Comparison of ENCODE assay signal across 31 mouse cellular contexts in the genomic region with DNA sequence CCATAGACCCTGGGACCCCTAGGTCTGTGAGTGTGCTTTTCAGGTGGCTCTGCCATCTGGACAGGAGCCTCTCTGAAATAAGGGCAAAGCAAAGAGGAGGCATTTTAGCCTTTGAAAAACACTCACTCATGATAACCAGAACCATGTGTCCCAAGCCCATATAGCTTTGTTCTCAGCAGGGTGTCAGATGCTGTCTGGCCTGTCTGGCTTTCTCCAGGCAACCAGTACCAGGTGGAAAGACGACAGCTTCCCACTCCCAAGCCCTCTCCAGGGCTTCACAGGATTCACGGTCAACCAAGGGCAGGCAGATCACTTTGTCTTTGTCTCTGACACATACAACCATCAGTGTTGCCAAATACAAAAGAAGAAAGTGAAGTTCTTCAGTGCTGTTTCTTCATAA.
DNase-seq lines count a peak whose midpoint lies in the region; ATAC-seq lines count a peak whose summit lies in the region.
"Had no signal": no experiment of that assay in that cellular context is flagged by ENCODE, and none has a peak within 500 bp of the region (broad histone marks: within the 10 kb centered on the region; RNA-seq: fewer than 3 reads in every experiment).

No protein-coding gene starts in this region.

- no peak overlapping the region for H3K4me3 ChIP-seq in midbrain, embryonic 10.5 days
- no peak overlapping the region for H3K4me3 ChIP-seq in midbrain, embryonic 13.5 days (replicated peaks)
- H3K4me3 ChIP-seq in embryonic facial prominence, embryonic 11.5 days (ENCODE audit: low read depth, low read length): no peak overlapping the region
- no peak overlapping the region for H3K4me3 ChIP-seq in kidney, embryonic 15.5 days (replicated peaks)
- H3K4me3 ChIP-seq: forebrain, embryonic 12.5 days; heart, embryonic 10.5 days; heart, embryonic 15.5 days; intestine, embryonic 15.5 days; limb, embryonic 12.5 days; liver, embryonic 15.5 days; lung, embryonic 15.5 days; midbrain, embryonic 15.5 days; neural tube, embryonic 12.5 days; stomach, embryonic 15.5 days had no signal

- no peaks in the 10 kb centered on the region for H3K9me3 ChIP-seq in midbrain, embryonic 10.5 days (replicated peaks)
- H3K9me3 ChIP-seq in midbrain, embryonic 13.5 days: no peaks in the 10 kb centered on the region
- no peaks in the 10 kb centered on the region for H3K9me3 ChIP-seq in embryonic facial prominence, embryonic 11.5 days (replicated peaks; ENCODE audit: control insufficient read depth, low read length)
- H3K9me3 ChIP-seq in kidney, embryonic 15.5 days (replicated peaks): no peaks in the 10 kb centered on the region
- H3K9me3 ChIP-seq: forebrain, embryonic 12.5 days; heart, embryonic 10.5 days; heart, embryonic 15.5 days; intestine, embryonic 15.5 days; limb, embryonic 12.5 days; liver, embryonic 15.5 days; lung, embryonic 15.5 days; midbrain, embryonic 15.5 days; neural tube, embryonic 12.5 days; stomach, embryonic 15.5 days had no signal

- WGBS in midbrain, embryonic 10.5 days: 55% methylated on average over 2 of the region's 2 CpGs
- WGBS in midbrain, embryonic 13.5 days: 72% methylated on average over 2 of the region's 2 CpGs
- 29% methylated on average over 2 of the region's 2 CpGs for WGBS in embryonic facial prominence, embryonic 11.5 days
- WGBS in kidney, embryonic 15.5 days: 58% methylated on average over 2 of the region's 2 CpGs

- H3K36me3 ChIP-seq in midbrain, embryonic 10.5 days: no peaks in the 10 kb centered on the region
- no peaks in the 10 kb centered on the region for H3K36me3 ChIP-seq in midbrain, embryonic 13.5 days
- H3K36me3 ChIP-seq in embryonic facial prominence, embryonic 11.5 days (replicated peaks; ENCODE audit: control insufficient read depth, insufficient read depth, low read depth, low read length): no peaks in the 10 kb centered on the region
- no peaks in the 10 kb centered on the region for H3K36me3 ChIP-seq in kidney, embryonic 15.5 days
- H3K36me3 ChIP-seq: forebrain, embryonic 12.5 days; heart, embryonic 10.5 days; heart, embryonic 15.5 days; intestine, embryonic 15.5 days; limb, embryonic 12.5 days; liver, embryonic 15.5 days; lung, embryonic 15.5 days; midbrain, embryonic 15.5 days; neural tube, embryonic 12.5 days; stomach, embryonic 15.5 days had no signal

- DNase-seq in midbrain, embryonic 10.5 days (ENCODE audit: low spot score): peak; percentile 14
- peak; percentile 64 for DNase-seq in embryo, embryonic 10.5 days (ENCODE audit: low spot score)
- peak; percentile 55 for DNase-seq in embryonic facial prominence, embryonic 11.5 days (ENCODE audit: low spot score)
- DNase-seq in mesoderm, embryonic 11.5 days (ENCODE audit: low read depth, low spot score): peak; percentile 72
- no peak for DNase-seq in spleen, postnatal 10 days (ENCODE audit: low spot score in 2 of 2)
- DNase-seq: adrenal gland, adult 8-10 months; cerebellum, adult 11 months; cerebellum, adult 9-10 months; forebrain, postnatal 0 days; gastrocnemius, postnatal 14 days; heart, postnatal 36 days; kidney, adult 8-10 months; kidney, postnatal 10 days; layer of hippocampus, adult 9-11 months; right cerebral cortex, postnatal 14 days had no signal

- H3K9ac ChIP-seq in midbrain, embryonic 13.5 days (replicated peaks): no peak overlapping the region
- no peak overlapping the region for H3K9ac ChIP-seq in embryonic facial prominence, embryonic 11.5 days (replicated peaks; ENCODE audit: low read length)
- H3K9ac ChIP-seq in kidney, embryonic 15.5 days: no peak overlapping the region
- H3K9ac ChIP-seq: forebrain, embryonic 12.5 days; forebrain, postnatal 0 days; heart, embryonic 15.5 days; intestine, embryonic 15.5 days; limb, embryonic 12.5 days; liver, embryonic 15.5 days; lung, embryonic 15.5 days; midbrain, embryonic 15.5 days; neural tube, embryonic 12.5 days; stomach, embryonic 15.5 days had no signal

- ATAC-seq in midbrain, embryonic 13.5 days: no peak
- no peak for ATAC-seq in embryonic facial prominence, embryonic 11.5 days (replicated peaks; ENCODE audit: insufficient number of reproducible peaks, low FRiP score, low TSS enrichment, low read depth)
- ATAC-seq in megakaryocyte, adult 5-6 weeks (ENCODE audit: poor library complexity, severe bottlenecking): no peak
- ATAC-seq in kidney, embryonic 15.5 days (replicated peaks; ENCODE audit: low FRiP score): no peak
- ATAC-seq: activated CD4-positive, CD25-positive, alpha-beta regulatory T cell, adult 4 months; CD4-positive, CD25-positive, alpha-beta regulatory T cell, adult 4 months; forebrain, postnatal 0 days; hindbrain, embryonic 16.5 days; intestine, embryonic 15.5 days; midbrain, embryonic 15.5 days had no signal

- H3K4me1 ChIP-seq in midbrain, embryonic 10.5 days: no peaks in the 10 kb centered on the region
- no peaks in the 10 kb centered on the region for H3K4me1 ChIP-seq in midbrain, embryonic 13.5 days (replicated peaks)
- H3K4me1 ChIP-seq in embryonic facial prominence, embryonic 11.5 days (ENCODE audit: control insufficient read depth, insufficient read depth, low read length): no peaks in the 10 kb centered on the region
- no peaks in the 10 kb centered on the region for H3K4me1 ChIP-seq in kidney, embryonic 15.5 days
- H3K4me1 ChIP-seq: forebrain, embryonic 12.5 days; heart, embryonic 10.5 days; heart, embryonic 15.5 days; intestine, embryonic 15.5 days; liver, embryonic 15.5 days; lung, embryonic 15.5 days; midbrain, embryonic 15.5 days; neural tube, embryonic 12.5 days; stomach, embryonic 15.5 days had no signal

- H3K27ac ChIP-seq in midbrain, embryonic 10.5 days (replicated peaks): no peak overlapping the region
- H3K27ac ChIP-seq in midbrain, embryonic 13.5 days: no peak overlapping the region
- no peak overlapping the region for H3K27ac ChIP-seq in embryonic facial prominence, embryonic 11.5 days (replicated peaks; ENCODE audit: low read depth, low read length)
- H3K27ac ChIP-seq in kidney, embryonic 15.5 days: no peak overlapping the region
- H3K27ac ChIP-seq: forebrain, embryonic 12.5 days; heart, embryonic 10.5 days; heart, embryonic 15.5 days; intestine, embryonic 15.5 days; limb, embryonic 12.5 days; liver, embryonic 15.5 days; lung, embryonic 15.5 days; midbrain, embryonic 15.5 days; neural tube, embryonic 12.5 days; stomach, embryonic 15.5 days had no signal

- H3K4me2 ChIP-seq in midbrain, embryonic 13.5 days (replicated peaks): no peak overlapping the region
- H3K4me2 ChIP-seq in embryonic facial prominence, embryonic 11.5 days (ENCODE audit: low read depth, low read length): no peak overlapping the region
- no peak overlapping the region for H3K4me2 ChIP-seq in kidney, embryonic 15.5 days
- H3K4me2 ChIP-seq: forebrain, embryonic 12.5 days; heart, embryonic 15.5 days; intestine, embryonic 15.5 days; limb, embryonic 12.5 days; liver, embryonic 15.5 days; lung, embryonic 15.5 days; midbrain, embryonic 15.5 days; neural tube, embryonic 12.5 days; stomach, embryonic 15.5 days had no signal

- H3K27me3 ChIP-seq in midbrain, embryonic 10.5 days (ENCODE audit: low read depth, poor library complexity, severe bottlenecking): no peaks in the 10 kb centered on the region
- no peaks in the 10 kb centered on the region for H3K27me3 ChIP-seq in midbrain, embryonic 13.5 days
- H3K27me3 ChIP-seq in embryonic facial prominence, embryonic 11.5 days (ENCODE audit: control insufficient read depth, insufficient read depth, low read length): no peaks in the 10 kb centered on the region
- no peaks in the 10 kb centered on the region for H3K27me3 ChIP-seq in kidney, embryonic 15.5 days
- H3K27me3 ChIP-seq: forebrain, embryonic 12.5 days; heart, embryonic 15.5 days; intestine, embryonic 15.5 days; limb, embryonic 12.5 days; liver, embryonic 15.5 days; lung, embryonic 15.5 days; midbrain, embryonic 15.5 days; neural tube, embryonic 12.5 days; stomach, embryonic 15.5 days had no signal

Comparison
In these comparisons a context has a peak if more than half of its experiments do, and no peak if none do; other contexts are left out.
1. DNase-seq: peak in midbrain, embryonic 10.5 days (single experiment), embryo, embryonic 10.5 days (single experiment), embryonic facial prominence, embryonic 11.5 days (single experiment) and mesoderm, embryonic 11.5 days (single experiment); none in spleen, postnatal 10 days (0 of 2).